Mouse (Mus musculus) thymus, postnatal 0 days (tissue): Measurements from ENCODE around the gene Olfr1298. TPM values are rescaled to one million over a fixed set of nuclear protein-coding genes. Genes with fewer than 3 reads are reported as not detected.

ENCODE experiments used
- DNase-seq: peaks from one replicate; pipeline ENCODE4 v3.0.0-alpha.2; 2015; ENCODE audit warnings: low spot score
- polyA plus RNA-seq: library from polyadenylated mRNA; unstranded; fragments of >200 nt; fragmentation: Nextera tagmentation; extraction: Ambion mirVana; gene quantifications from 2 replicates; pipeline ENCODE4 v1.2.1, GENCODE M21; 2015

Olfr1298 gene
- not detected in 2 replicates for polyA plus RNA-seq

DNA sequence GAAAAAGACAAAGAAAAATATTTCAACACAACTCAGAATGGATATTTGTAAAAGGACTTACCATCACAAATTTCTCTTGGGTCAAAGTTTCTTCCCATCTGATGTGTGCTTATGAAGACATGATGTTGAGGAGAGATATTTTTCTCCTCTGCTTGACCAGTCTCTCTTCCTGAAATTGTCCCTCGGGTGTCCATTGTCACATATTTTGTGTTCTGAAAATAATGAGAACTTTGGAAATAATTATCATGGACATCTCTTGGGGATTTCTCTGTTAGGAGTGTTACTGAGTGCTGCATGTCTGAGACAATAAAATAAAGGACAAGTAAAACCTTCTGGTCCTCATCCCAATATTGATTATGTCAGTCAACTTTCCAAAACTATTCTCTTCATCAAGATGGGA lies at the start of gene Olfr1298:
Gene Olfr1298, minus strand, starts transcription at position 101 of the 400 bp plus-strand sequence.
- DNase-seq = no peak

- no peak for DNase-seq
Measured at GRCm38 (mm10) chr2:111661119-111661518, 12.1 kb upstream of the Olfr1298 start, which contains the start of gene Olfr1299. Gene Olfr1299, plus strand, starts transcription at chr2:111661419.

DNA sequence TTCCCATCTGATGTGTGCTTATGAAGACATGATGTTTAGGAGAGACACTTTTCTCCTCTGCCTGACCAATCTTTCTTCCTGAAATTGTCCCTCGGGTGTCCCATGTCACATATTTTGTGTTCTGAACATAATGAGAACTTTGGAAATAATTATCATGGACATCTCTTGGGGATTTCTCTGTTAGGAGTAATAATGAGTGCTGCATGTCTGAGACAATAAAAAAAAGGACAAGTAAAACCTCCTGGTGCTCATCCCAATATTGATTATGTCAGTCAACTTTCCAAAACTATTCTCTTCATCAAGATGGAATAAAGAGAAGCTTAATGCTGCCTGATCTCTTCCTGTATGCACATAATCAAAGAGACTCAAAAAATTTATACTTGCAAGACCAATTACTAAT lies 22.6 kb downstream of the Olfr1298 start, which contains the start of gene Olfr1297:
Gene Olfr1297, minus strand, starts transcription at position 101 of the 400 bp plus-strand sequence.
- DNase-seq = no peak

Other genes with a start within 250 kb of the Olfr1298 start
- not detected in 2 replicates for gene Olfr1286, start 226.1 kb downstream of the Olfr1298 start, polyA plus RNA-seq
- not detected in 2 replicates for gene Olfr1287, start 200.1 kb downstream of the Olfr1298 start, polyA plus RNA-seq
- not detected in 2 replicates for gene Olfr1288, start 175.1 kb downstream of the Olfr1298 start, polyA plus RNA-seq
- gene Olfr1289, start 168.4 kb downstream of the Olfr1298 start, polyA plus RNA-seq = not detected in 2 replicates
- not detected in 2 replicates for gene Olfr1290, start 155.4 kb downstream of the Olfr1298 start, polyA plus RNA-seq
- gene Olfr1291-ps1, start 152.0 kb downstream of the Olfr1298 start, polyA plus RNA-seq = not detected in 2 replicates
- not detected in 2 replicates for gene Olfr1293-ps, start 124.0 kb downstream of the Olfr1298 start, polyA plus RNA-seq
- gene Olfr1294, start 108.9 kb downstream of the Olfr1298 start, polyA plus RNA-seq = not detected in 2 replicates
- gene Olfr1295, start 79.5 kb downstream of the Olfr1298 start, polyA plus RNA-seq = not detected in 2 replicates
- not detected in 2 replicates for gene Olfr1297, start 22.7 kb downstream of the Olfr1298 start, polyA plus RNA-seq
- gene Olfr1299, start 12.2 kb upstream of the Olfr1298 start, polyA plus RNA-seq = not detected in 2 replicates
- gene Olfr1301, start 101.8 kb upstream of the Olfr1298 start, polyA plus RNA-seq = not detected in 2 replicates
- gene Olfr1302, start 128.2 kb upstream of the Olfr1298 start, polyA plus RNA-seq = not detected in 2 replicates
- not detected in 2 replicates for gene Olfr1303, start 171.1 kb upstream of the Olfr1298 start, polyA plus RNA-seq
- not detected in 2 replicates for gene Olfr1305, start 227.9 kb upstream of the Olfr1298 start, polyA plus RNA-seq